Mouse (Mus musculus): ENCODE data around the gene Man2b1. TPM values are rescaled to one million over a fixed set of nuclear protein-coding genes. Genes with fewer than 3 reads are reported as not detected.
"Not testable (repeated sequence)": the region's sequence is repeated elsewhere in the genome, so short reads cannot be mapped to it uniquely, and the experiment has no call there.

The Man2b1 gene
- polyA plus RNA-seq, 1 experiment from 2014 or later = 40.1 TPM

DNA sequence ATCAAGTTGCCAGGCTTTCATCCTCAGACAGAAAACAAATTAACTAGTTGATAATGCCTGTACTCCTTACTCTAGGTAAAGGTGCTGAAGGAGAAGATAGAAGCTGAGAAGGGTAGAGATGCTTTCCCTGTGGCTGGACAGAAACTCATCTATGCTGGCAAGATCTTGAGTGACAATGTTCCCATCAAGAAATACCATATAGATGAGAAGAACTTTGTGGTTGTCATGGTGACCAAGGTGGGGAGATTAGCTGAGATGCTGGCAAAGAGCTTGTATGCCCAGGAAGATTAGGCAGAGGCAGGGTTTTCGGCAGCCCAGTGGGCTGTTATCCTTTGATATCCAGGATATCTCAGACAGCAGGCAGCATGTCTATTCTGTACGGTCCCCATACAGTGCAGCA lies 52.6 kb downstream of the Man2b1 start:
- not testable (repeated sequence) for H3K36me3 ChIP-seq; H3K4me2 ChIP-seq; H3K9me3 ChIP-seq; H3K27me3 ChIP-seq; H3K9ac ChIP-seq; ATAC-seq (ENCODE audit: borderline replicate concordance, extremely low read depth, low FRiP score, low TSS enrichment); H3K4me1 ChIP-seq; H3K27ac ChIP-seq; H3K4me3 ChIP-seq
- WGBS = 93% methylated on average over 2 of the region's 2 CpGs

DNA sequence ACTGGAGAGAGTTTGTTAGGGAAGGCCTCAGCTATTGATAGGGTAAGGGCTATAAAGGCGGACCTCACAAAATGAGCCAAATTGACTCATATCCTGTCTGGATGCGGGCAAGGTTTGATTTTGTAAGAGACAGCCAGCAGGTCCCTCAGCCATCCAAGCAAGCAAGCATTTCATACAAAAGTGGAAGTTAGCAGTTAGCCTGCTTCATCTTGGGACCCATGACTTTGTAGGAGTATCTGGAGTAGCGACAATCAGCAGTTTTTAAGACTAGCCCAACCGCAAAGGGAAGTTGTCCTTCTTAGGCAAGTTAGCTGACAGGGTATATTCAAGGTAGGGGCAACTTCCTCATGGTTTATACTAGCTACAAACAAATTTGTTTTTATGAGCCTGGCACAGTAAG lies 59.4 kb downstream of the Man2b1 start:
- H3K9ac ChIP-seq = no peak overlapping the region
- WGBS = 96% methylated on average over 4 of the region's 4 CpGs

More for the DNA sequence above, 59.4 kb downstream of the Man2b1 start:
- no peaks in the 10 kb centered on the region for H3K36me3 ChIP-seq
- H3K27me3 ChIP-seq = no peaks in the 10 kb centered on the region
- no peak overlapping the region for H3K27ac ChIP-seq
- H3K4me3 ChIP-seq = no peak overlapping the region
- H3K9me3 ChIP-seq = no peaks in the 10 kb centered on the region
- no peak overlapping the region for H3K4me2 ChIP-seq
- ATAC-seq (ENCODE audit: borderline replicate concordance, extremely low read depth, low FRiP score, low TSS enrichment) = no peak
- no peaks in the 10 kb centered on the region for H3K4me1 ChIP-seq

Small RNAs within 50 kb of the gene (microRNA-seq; reads per million reads assigned to microRNA genes)
- gene Gm23388 = 0.74 reads per million
- gene Mir7070 = not detected

Other genes starting within 250 kb of the Man2b1 start
- gene Rad23a, start 242.6 kb upstream of the Man2b1 start, polyA plus RNA-seq (2015; fragmentation: Nextera tagmentation; extraction: Ambion mirVana) = 112 and 127 TPM in 2 replicates
- 1,037 and 1,080 TPM in 2 replicates for gene Calr, start 236.3 kb upstream of the Man2b1 start, polyA plus RNA-seq (2015; fragmentation: Nextera tagmentation; extraction: Ambion mirVana)
- 96.9 and 98.9 TPM in 2 replicates for gene Farsa, start 226.3 kb upstream of the Man2b1 start, polyA plus RNA-seq (2015; fragmentation: Nextera tagmentation; extraction: Ambion mirVana)
- 69.6 and 72.1 TPM in 2 replicates for gene Syce2, start 211.2 kb upstream of the Man2b1 start, polyA plus RNA-seq (2015; fragmentation: Nextera tagmentation; extraction: Ambion mirVana)
- 34.9 and 35.7 TPM in 2 replicates for gene Gcdh, start 189.3 kb upstream of the Man2b1 start, polyA plus RNA-seq (2015; fragmentation: Nextera tagmentation; extraction: Ambion mirVana)
- gene Klf1, start 181.3 kb upstream of the Man2b1 start, polyA plus RNA-seq (2015; fragmentation: Nextera tagmentation; extraction: Ambion mirVana) = 1.6 and 3.1 TPM in 2 replicates
- 14.8 and 15.4 TPM in 2 replicates for gene Dnase2a, start 174.7 kb upstream of the Man2b1 start, polyA plus RNA-seq (2015; fragmentation: Nextera tagmentation; extraction: Ambion mirVana)
- 0.49 TPM in 2 replicates for gene Mast1, start 145.9 kb upstream of the Man2b1 start, polyA plus RNA-seq (2015; fragmentation: Nextera tagmentation; extraction: Ambion mirVana)
- gene Rtbdn, start 136.3 kb upstream of the Man2b1 start, polyA plus RNA-seq (2015; fragmentation: Nextera tagmentation; extraction: Ambion mirVana) = 0.12 and 0.13 TPM in 2 replicates
- gene Gm49661, start 113.8 kb upstream of the Man2b1 start, polyA plus RNA-seq (2015; fragmentation: Nextera tagmentation; extraction: Ambion mirVana) = not detected in 2 replicates
- gene Prdx2, start 113.7 kb upstream of the Man2b1 start, polyA plus RNA-seq (2015; fragmentation: Nextera tagmentation; extraction: Ambion mirVana) = 727 and 733 TPM in 2 replicates
- 114 and 120 TPM in 2 replicates for gene Rnaseh2a, start 113.5 kb upstream of the Man2b1 start, polyA plus RNA-seq (2015; fragmentation: Nextera tagmentation; extraction: Ambion mirVana)
- 17.4 and 20.5 TPM in 2 replicates for gene Junb, start 104.6 kb upstream of the Man2b1 start, polyA plus RNA-seq (2015; fragmentation: Nextera tagmentation; extraction: Ambion mirVana)
- gene Hook2, start 92.7 kb upstream of the Man2b1 start, polyA plus RNA-seq (2015; fragmentation: Nextera tagmentation; extraction: Ambion mirVana) = 23.2 and 23.9 TPM in 2 replicates
- not detected in 2 replicates for gene Best2, start 68.7 kb upstream of the Man2b1 start, polyA plus RNA-seq (2015; fragmentation: Nextera tagmentation; extraction: Ambion mirVana)
- gene Asna1, start 58.0 kb upstream of the Man2b1 start, polyA plus RNA-seq (2015; fragmentation: Nextera tagmentation; extraction: Ambion mirVana) = 124 and 128 TPM in 2 replicates
- gene Trir, start 56.4 kb upstream of the Man2b1 start, polyA plus RNA-seq (2015; fragmentation: Nextera tagmentation; extraction: Ambion mirVana) = 107 and 118 TPM in 2 replicates
- 29.1 and 32.3 TPM in 2 replicates for gene Tnpo2, start 46.4 kb upstream of the Man2b1 start, polyA plus RNA-seq (2015; fragmentation: Nextera tagmentation; extraction: Ambion mirVana)
- 27.9 and 28.4 TPM in 2 replicates for gene Fbxw9, start 23.2 kb upstream of the Man2b1 start, polyA plus RNA-seq (2015; fragmentation: Nextera tagmentation; extraction: Ambion mirVana)
- not detected in 2 replicates for gene Gm5741, start 15.3 kb upstream of the Man2b1 start, polyA plus RNA-seq (2015; fragmentation: Nextera tagmentation; extraction: Ambion mirVana)
- 54.4 and 56.8 TPM in 2 replicates for gene Dhps, start 11.5 kb upstream of the Man2b1 start, polyA plus RNA-seq (2015; fragmentation: Nextera tagmentation; extraction: Ambion mirVana)
- 140 and 145 TPM in 2 replicates for gene Wdr83os, start 2.5 kb upstream of the Man2b1 start, polyA plus RNA-seq (2015; fragmentation: Nextera tagmentation; extraction: Ambion mirVana)
- gene Wdr83, start 2.0 kb upstream of the Man2b1 start, polyA plus RNA-seq (2015; fragmentation: Nextera tagmentation; extraction: Ambion mirVana) = 44.3 and 44.7 TPM in 2 replicates
- gene Zfp791, start 39.8 kb downstream of the Man2b1 start, polyA plus RNA-seq (2015; fragmentation: Nextera tagmentation; extraction: Ambion mirVana) = 2.9 and 3.0 TPM in 2 replicates
- gene Cks1brt, start 68.7 kb downstream of the Man2b1 start, polyA plus RNA-seq (2015; fragmentation: Nextera tagmentation; extraction: Ambion mirVana) = not detected in 2 replicates
- not detected in 2 replicates for gene Olfr371, start 142.7 kb downstream of the Man2b1 start, polyA plus RNA-seq (2015; fragmentation: Nextera tagmentation; extraction: Ambion mirVana)
- gene Orc6, start 216.4 kb downstream of the Man2b1 start, polyA plus RNA-seq (2015; fragmentation: Nextera tagmentation; extraction: Ambion mirVana) = 110 and 112 TPM in 2 replicates
- 144 and 149 TPM in 2 replicates for gene Vps35, start 216.5 kb downstream of the Man2b1 start, polyA plus RNA-seq (2015; fragmentation: Nextera tagmentation; extraction: Ambion mirVana)

All from lung, embryonic 15.5 days (tissue).